Mouse (Mus musculus): ENCODE measurements around the gene Inpp5d.

GRCm38 (mm10) chr1:87711938-87712613, 92.0 kb downstream of the Inpp5d start:
- TF ChIP-seq POLR2A (IDR thresholded peaks at IDR 0.05; ENCODE audit: control insufficient read depth, extremely low read depth, insufficient read depth, low read length, poor library complexity) (no peak), CTCF (IDR thresholded peaks at IDR 0.05; ENCODE audit: borderline replicate concordance, control insufficient read depth, extremely low read depth, insufficient read depth, low read length, poor library complexity) (no peak)
